Mouse (Mus musculus) CH12.LX (cell line): ENCODE data around the gene Wdr83.

Source experiments
- MAX ChIP-seq: IDR thresholded peaks from 2 replicates; pipeline ENCODE4 v1.6.1; 2011; ENCODE audit warnings: low read length, improper control_type of control experiment
- POLR2A ChIP-seq: IDR thresholded peaks from 2 replicates; pipeline ENCODE4 v1.6.1; 2011; ENCODE audit warnings: low read depth, mild to moderate bottlenecking, improper control_type of control experiment, low read length

GRCm38 (mm10) chr8:85088771-85089170 lies 7.7 kb upstream of the Wdr83 start:
- no peak for TF ChIP-seq MAX
- no peak for TF ChIP-seq POLR2A
